ENCODE assay signal across 8 mouse cellular contexts in the genomic region with DNA sequence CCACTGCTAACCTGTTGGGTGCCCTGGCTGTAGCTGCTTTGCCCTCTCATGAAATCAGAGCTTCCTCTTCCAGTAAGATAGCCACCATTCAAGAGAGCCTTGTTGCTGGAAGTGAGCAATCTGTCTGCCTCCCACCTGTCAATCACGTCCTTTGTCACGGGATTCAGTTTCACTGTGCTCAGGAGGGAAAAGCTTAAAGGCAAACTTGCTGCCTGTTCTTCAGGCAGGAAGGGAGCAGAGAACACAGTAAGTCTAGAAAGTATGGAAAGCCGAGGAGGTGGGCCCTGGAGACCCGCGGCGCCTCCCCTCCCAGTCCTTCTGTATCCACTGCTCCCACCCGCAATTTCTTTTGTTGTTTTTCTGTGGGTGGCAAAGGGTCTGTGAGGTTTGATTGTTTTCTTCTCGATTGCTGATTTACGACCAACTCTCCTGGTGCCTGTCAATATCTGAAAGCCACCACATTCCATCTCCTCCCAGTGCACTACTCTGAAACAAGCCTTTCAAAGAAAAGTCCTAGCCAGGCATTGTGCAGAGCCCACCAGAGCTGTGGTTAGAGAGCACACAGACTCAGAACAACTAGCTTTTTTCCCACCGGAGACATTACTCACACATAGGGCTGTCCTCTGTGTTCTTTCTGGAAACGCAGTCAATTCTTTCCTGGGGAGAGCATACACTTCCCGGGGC.
DNase-seq lines count a peak whose midpoint lies in the region; ATAC-seq and TF ChIP-seq lines count a peak whose summit lies in the region.

No protein-coding gene starts in this region.

- H3K27me3 ChIP-seq in intestine, embryonic 14.5 days (replicated peaks; ENCODE audit: control insufficient read depth, insufficient read depth, low read length) = 0 out of 2 replicates have a peak, but pooled peaks cover 2% of the 10 kb centered on the region
- H3K27me3 ChIP-seq in intestine, embryonic 16.5 days (replicated peaks; ENCODE audit: control insufficient read depth, insufficient read depth, low read length) = 0 out of 2 replicates have a peak, but pooled peaks cover 2% of the 10 kb centered on the region
- no peaks in the 10 kb centered on the region for H3K27me3 ChIP-seq in hindbrain, embryonic 12.5 days
- no peaks in the 10 kb centered on the region for H3K27me3 ChIP-seq in midbrain, embryonic 13.5 days

- H3K9ac ChIP-seq in intestine, embryonic 14.5 days (ENCODE audit: low read length) = no peak overlapping the region
- H3K9ac ChIP-seq in intestine, embryonic 16.5 days (ENCODE audit: low read depth, low read length) = no peak overlapping the region
- peak overlapping the region; percentile 49; the same call in 1 of the 2 replicates for H3K9ac ChIP-seq in hindbrain, embryonic 12.5 days
- H3K9ac ChIP-seq in midbrain, embryonic 13.5 days (replicated peaks) = peak overlapping the region; percentile 62

- peak overlapping the region; percentile 34 for H3K4me2 ChIP-seq in intestine, embryonic 14.5 days (ENCODE audit: low read length)
- H3K4me2 ChIP-seq in intestine, embryonic 16.5 days (ENCODE audit: low read depth, low read length) = no peak overlapping the region
- H3K4me2 ChIP-seq in hindbrain, embryonic 12.5 days (replicated peaks) = peak overlapping the region; percentile 59
- peak overlapping the region; percentile 53 for H3K4me2 ChIP-seq in midbrain, embryonic 13.5 days (replicated peaks)

- no peak for ATAC-seq in intestine, embryonic 14.5 days (replicated peaks; ENCODE audit: low FRiP score, low TSS enrichment, low read depth)
- no peak for ATAC-seq in intestine, embryonic 16.5 days
- peak; percentile 27 for ATAC-seq in hindbrain, embryonic 12.5 days (ENCODE audit: low FRiP score)
- ATAC-seq in midbrain, embryonic 13.5 days = no peak
- ATAC-seq in megakaryocyte progenitor cell, adult 5-6 weeks (replicated peaks; ENCODE audit: poor library complexity) = no peak

- H3K4me3 ChIP-seq in intestine, embryonic 14.5 days (ENCODE audit: low read depth, low read length) = no peak overlapping the region
- H3K4me3 ChIP-seq in intestine, embryonic 16.5 days (ENCODE audit: low read length) = no peak overlapping the region
- peak overlapping the region; percentile 50 for H3K4me3 ChIP-seq in cortical plate, adult 2 months (ENCODE audit: insufficient read depth, low read length)
- peak overlapping the region; percentile 31 for H3K4me3 ChIP-seq in hindbrain, embryonic 12.5 days
- peak overlapping the region; percentile 34 for H3K4me3 ChIP-seq in midbrain, embryonic 13.5 days (replicated peaks)

- H3K4me1 ChIP-seq in intestine, embryonic 14.5 days (replicated peaks; ENCODE audit: control insufficient read depth, insufficient read depth, low read length) = 0 out of 2 replicates have a peak, but pooled peaks cover 4% of the 10 kb centered on the region
- no peaks in the 10 kb centered on the region for H3K4me1 ChIP-seq in intestine, embryonic 16.5 days (ENCODE audit: control insufficient read depth, insufficient read depth, low read length)
- peaks cover 2% of the 10 kb centered on the region; the same call in 1 of the 2 replicates for H3K4me1 ChIP-seq in cortical plate, adult 2 months (ENCODE audit: control insufficient read depth, insufficient read depth, low read length)
- H3K4me1 ChIP-seq in hindbrain, embryonic 12.5 days = peaks cover 51% of the 10 kb centered on the region
- peaks cover 56% of the 10 kb centered on the region for H3K4me1 ChIP-seq in midbrain, embryonic 13.5 days (replicated peaks)

- no peaks in the 10 kb centered on the region for H3K9me3 ChIP-seq in intestine, embryonic 14.5 days (ENCODE audit: control insufficient read depth, low read length)
- no peaks in the 10 kb centered on the region for H3K9me3 ChIP-seq in intestine, embryonic 16.5 days (ENCODE audit: control insufficient read depth, low read length)
- H3K9me3 ChIP-seq in hindbrain, embryonic 12.5 days (replicated peaks) = no peaks in the 10 kb centered on the region
- no peaks in the 10 kb centered on the region for H3K9me3 ChIP-seq in midbrain, embryonic 13.5 days

- H3K27ac ChIP-seq in intestine, embryonic 14.5 days (ENCODE audit: low read depth) = no peak overlapping the region
- H3K27ac ChIP-seq in intestine, embryonic 16.5 days (ENCODE audit: low read length) = no peak overlapping the region
- H3K27ac ChIP-seq in cortical plate, adult 2 months (ENCODE audit: insufficient read depth, low read length) = 0 out of 2 replicates have a peak overlapping the region, but pooled peaks have one; percentile 48
- peak overlapping the region; percentile 72 for H3K27ac ChIP-seq in hindbrain, embryonic 12.5 days
- peak overlapping the region; percentile 62 for H3K27ac ChIP-seq in midbrain, embryonic 13.5 days

- no peak for TF ChIP-seq CTCF in cortical plate, adult 2 months (IDR thresholded peaks at IDR 0.05; ENCODE audit: extremely low read depth, insufficient read depth, low read length)

- no peaks in the 10 kb centered on the region for H3K36me3 ChIP-seq in intestine, embryonic 14.5 days (ENCODE audit: control insufficient read depth, insufficient read depth, low read length)
- no peaks in the 10 kb centered on the region for H3K36me3 ChIP-seq in intestine, embryonic 16.5 days (ENCODE audit: control insufficient read depth, insufficient read depth, low read length)
- H3K36me3 ChIP-seq in hindbrain, embryonic 12.5 days = no peaks in the 10 kb centered on the region
- no peaks in the 10 kb centered on the region for H3K36me3 ChIP-seq in midbrain, embryonic 13.5 days

- DNase-seq in intestine, embryonic 14.5 days (ENCODE audit: low spot score) = peak; percentile 53
- no peak for DNase-seq in ovary, adult 18-20 months (ENCODE audit: low spot score)
- no peak for DNase-seq in right cerebral cortex, postnatal 14 days

- 0 out of 2 replicates have a peak, but pooled peaks have one; percentile 38 for TF ChIP-seq POLR2A in cortical plate, adult 2 months (IDR thresholded peaks at IDR 0.05; ENCODE audit: extremely low read depth, insufficient read depth, low read length)

- WGBS in intestine, embryonic 14.5 days = 28% methylated on average over 12 of the region's 12 CpGs
- 27% methylated on average over 12 of the region's 12 CpGs for WGBS in intestine, embryonic 16.5 days
- WGBS in hindbrain, embryonic 12.5 days = 7% methylated on average over 12 of the region's 12 CpGs
- 8% methylated on average over 12 of the region's 12 CpGs for WGBS in midbrain, embryonic 13.5 days

Comparison
In these comparisons a context has a peak if more than half of its experiments do, and no peak if none do; other contexts are left out.
1. H3K27ac ChIP-seq: peak in cortical plate, adult 2 months (single experiment), hindbrain, embryonic 12.5 days (single experiment) and midbrain, embryonic 13.5 days (single experiment); none in intestine, embryonic 14.5 days (single experiment) and intestine, embryonic 16.5 days (single experiment).
2. H3K4me3 ChIP-seq: peak in cortical plate, adult 2 months (single experiment), hindbrain, embryonic 12.5 days (single experiment) and midbrain, embryonic 13.5 days (single experiment); none in intestine, embryonic 14.5 days (single experiment) and intestine, embryonic 16.5 days (single experiment).
3. H3K9ac ChIP-seq: peak in hindbrain, embryonic 12.5 days (single experiment) and midbrain, embryonic 13.5 days (single experiment); none in intestine, embryonic 14.5 days (single experiment) and intestine, embryonic 16.5 days (single experiment).